Mouse (Mus musculus) megakaryocyte, embryonic 14.5 days (primary cell): Measurements from ENCODE around the gene Hikeshi.

Source experiments
- FLI1 ChIP-seq: IDR thresholded peaks from 2 replicates; pipeline ENCODE4 v1.6.1; 2012; ENCODE audit warnings: low read length, inconsistent platforms, mixed read lengths
- GATA1 ChIP-seq: IDR thresholded peaks from 3 replicates; pipeline ENCODE4 v1.6.1; 2012; ENCODE audit warnings: mixed read lengths, low read length, inconsistent platforms, borderline replicate concordance

- TF ChIP-seq GATA1 = no peak
- no peak for TF ChIP-seq FLI1
These were observed 32.6 kb downstream of the Hikeshi start for GRCm38 (mm10) chr7:89908421-89908820.
